Comparison of ENCODE assay signal across 22 mouse cellular contexts in genomic region chr4:138855092-138855632, GRCm38 (mm10). TPM values are rescaled to one million over a fixed set of nuclear protein-coding genes. Genes with fewer than 3 reads are reported as not detected.
"Had no signal": no experiment of that assay in that cellular context is flagged by ENCODE, and none has a peak within 500 bp of the region (broad histone marks: within the 10 kb centered on the region; RNA-seq: fewer than 3 reads in every experiment).

No protein-coding gene starts in this region.

- H3K4me3 ChIP-seq: kidney, embryonic 15.5 days; limb, embryonic 10.5 days; liver, embryonic 15.5 days; midbrain, embryonic 10.5 days; midbrain, embryonic 15.5 days had no signal

- H3K4me1 ChIP-seq: liver, embryonic 15.5 days had no signal

- H3K27ac ChIP-seq: kidney, embryonic 15.5 days; limb, embryonic 10.5 days; liver, embryonic 15.5 days; midbrain, embryonic 10.5 days; midbrain, embryonic 15.5 days had no signal

- H3K9ac ChIP-seq: kidney, embryonic 15.5 days; liver, embryonic 15.5 days; lung, embryonic 14.5 days; midbrain, embryonic 15.5 days had no signal

- H3K36me3 ChIP-seq: kidney, embryonic 15.5 days; limb, embryonic 10.5 days; liver, embryonic 15.5 days; midbrain, embryonic 10.5 days; midbrain, embryonic 15.5 days had no signal

- DNase-seq: kidney, adult 2 months; kidney, postnatal 14 days; lung, embryonic 14.5 days; lung, postnatal 10 days; lung, postnatal 4 days; thymus, postnatal 4 days had no signal

- H3K9me3 ChIP-seq: kidney, embryonic 15.5 days; limb, embryonic 10.5 days; liver, embryonic 15.5 days; midbrain, embryonic 10.5 days; midbrain, embryonic 15.5 days had no signal

- ATAC-seq: midbrain, embryonic 15.5 days had no signal

- H3K4me2 ChIP-seq: kidney, embryonic 15.5 days; liver, embryonic 11.5 days; liver, embryonic 15.5 days; lung, embryonic 14.5 days; midbrain, embryonic 15.5 days had no signal

RNA-seq across cellular contexts. Expression of gene Pla2g5, which starts 8.1 kb away (rescaled TPM):
- total RNA-seq: megakaryocyte, adult 5-6 weeks had no signal

RNA-seq across cellular contexts. Expression of gene Gm13030, which starts 18.6 kb away (rescaled TPM):
- total RNA-seq: layer of hippocampus, adult 8-10 months; layer of hippocampus, postnatal 25 days; left cerebral cortex, postnatal 10 days; megakaryocyte, adult 5-6 weeks had no signal
- polyA plus RNA-seq: kidney, adult 2 months; kidney, embryonic 15.5 days; large intestine, adult 2 months; limb, embryonic 10.5 days; limb, embryonic 14.5 days; liver, embryonic 11.5 days; liver, embryonic 15.5 days; lung, embryonic 14.5 days; midbrain, embryonic 10.5 days; midbrain, embryonic 15.5 days; neural tube, embryonic 14.5 days; small intestine, adult 2 months; stomach, embryonic 16.5 days; thymus, postnatal 0 days had no signal

RNA-seq across cellular contexts. Expression of gene Pla2g2e, which starts 22.6 kb away (rescaled TPM):
- total RNA-seq: layer of hippocampus, adult 8-10 months; layer of hippocampus, postnatal 25 days; left cerebral cortex, postnatal 10 days; megakaryocyte, adult 5-6 weeks had no signal
- polyA plus RNA-seq: limb, embryonic 10.5 days; liver, embryonic 11.5 days; liver, embryonic 15.5 days; lung, embryonic 14.5 days; midbrain, embryonic 10.5 days; midbrain, embryonic 15.5 days; neural tube, embryonic 14.5 days; stomach, embryonic 16.5 days had no signal
